ENCODE assay signal across 10 mouse cellular contexts in the genomic region with DNA sequence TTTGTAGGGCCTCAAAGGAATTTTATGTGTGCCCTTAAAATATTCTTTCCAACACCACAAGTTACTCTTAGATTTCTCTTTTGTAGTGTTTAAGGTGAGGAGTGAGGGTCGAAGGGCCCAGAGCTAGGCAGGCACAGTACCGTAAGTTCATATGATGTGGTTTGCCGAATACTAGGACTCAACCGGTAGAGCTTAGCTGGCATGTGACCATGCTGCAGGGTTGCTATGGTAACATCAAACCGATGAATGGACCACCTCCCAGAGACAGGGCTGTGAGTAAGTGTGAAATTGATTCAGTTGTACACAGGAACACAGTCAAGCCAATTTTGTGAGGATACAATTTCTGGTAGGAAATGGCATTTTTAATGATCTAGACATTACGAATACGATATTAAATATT. TPM values are rescaled to one million over a fixed set of nuclear protein-coding genes. Genes with fewer than 3 reads are reported as not detected.
DNase-seq lines count a peak whose midpoint lies in the region; ATAC-seq and TF ChIP-seq lines count a peak whose summit lies in the region.
"Had no signal": no experiment of that assay in that cellular context is flagged by ENCODE, and none has a peak within 500 bp of the region (broad histone marks: within the 10 kb centered on the region; RNA-seq: fewer than 3 reads in every experiment).

No protein-coding gene starts in this region.

- peak; percentile 94 for DNase-seq in brain, embryonic 14.5 days (ENCODE audit: low read depth)
- DNase-seq in embryo, embryonic 11.5 days (ENCODE audit: low read depth, low spot score) = peak; percentile 11
- peak; percentile 89 for DNase-seq in hindbrain, postnatal 0 days (ENCODE audit: low spot score)
- no peak for DNase-seq in yolk sac, embryonic 10.5 days (ENCODE audit: low spot score)
- DNase-seq in lung, postnatal 4 days = no peak
- DNase-seq in urinary bladder, postnatal 25 days (ENCODE audit: low spot score) = no peak
- DNase-seq: adrenal gland, postnatal 36 days; gastrocnemius, adult 2 months; thymus, postnatal 4 days had no signal

- peak overlapping the region; percentile 25 for H3K4me2 ChIP-seq in hindbrain, postnatal 0 days (ENCODE audit: low read depth, low read length)
- H3K4me2 ChIP-seq in midbrain, embryonic 16.5 days (ENCODE audit: low read length) = peak overlapping the region; percentile 42

- TF ChIP-seq POLR2A in brain, embryonic 14.5 days (IDR thresholded peaks at IDR 0.05; ENCODE audit: borderline replicate concordance, extremely low read depth, insufficient read depth, insufficient read length, poor library complexity, severe bottlenecking) = no peak

- H3K4me3 ChIP-seq in hindbrain, postnatal 0 days (ENCODE audit: low read length) = no peak overlapping the region
- H3K4me3 ChIP-seq in midbrain, embryonic 16.5 days (ENCODE audit: low read depth, low read length) = peak overlapping the region; percentile 14; the same call in 1 of the 2 replicates
- H3K4me3 ChIP-seq: gastrocnemius, adult 2 months had no signal

- TF ChIP-seq CTCF in brain, embryonic 14.5 days (IDR thresholded peaks at IDR 0.05; ENCODE audit: borderline replicate concordance, extremely low read depth, insufficient read depth, insufficient read length) = no peak
- TF ChIP-seq CTCF in hindbrain, postnatal 0 days (IDR thresholded peaks at IDR 0.05; ENCODE audit: low read depth) = no peak

- H3K36me3 ChIP-seq in hindbrain, postnatal 0 days (ENCODE audit: insufficient read depth, low read length) = no peaks in the 10 kb centered on the region
- H3K36me3 ChIP-seq in midbrain, embryonic 16.5 days (ENCODE audit: control insufficient read depth, insufficient read depth, low read length) = no peaks in the 10 kb centered on the region

- peak; percentile 85 for ATAC-seq in hindbrain, postnatal 0 days
- peak; percentile 91 for ATAC-seq in midbrain, embryonic 16.5 days

- H3K9me3 ChIP-seq in hindbrain, postnatal 0 days (ENCODE audit: low read length) = no peaks in the 10 kb centered on the region
- no peaks in the 10 kb centered on the region for H3K9me3 ChIP-seq in midbrain, embryonic 16.5 days (replicated peaks; ENCODE audit: control insufficient read depth, low read length, poor library complexity, severe bottlenecking)

- H3K4me1 ChIP-seq in hindbrain, postnatal 0 days (ENCODE audit: insufficient read depth, low read length) = peaks cover 3% of the 10 kb centered on the region; the same call in 1 of the 2 replicates
- H3K4me1 ChIP-seq in midbrain, embryonic 16.5 days (ENCODE audit: control insufficient read depth, insufficient read depth, low read length) = peaks cover 18% of the 10 kb centered on the region

- 20% methylated on average over 7 of the region's 7 CpGs for WGBS in hindbrain, postnatal 0 days
- WGBS in midbrain, embryonic 16.5 days = 21% methylated on average over 7 of the region's 7 CpGs

- no peak overlapping the region for H3K27ac ChIP-seq in hindbrain, postnatal 0 days
- H3K27ac ChIP-seq in midbrain, embryonic 16.5 days (ENCODE audit: low read length) = no peak overlapping the region; the same call in 1 of the 2 replicates
- H3K27ac ChIP-seq: gastrocnemius, adult 2 months had no signal

- no peaks in the 10 kb centered on the region for H3K27me3 ChIP-seq in hindbrain, postnatal 0 days (ENCODE audit: insufficient read depth, low read length)
- no peaks in the 10 kb centered on the region for H3K27me3 ChIP-seq in midbrain, embryonic 16.5 days (ENCODE audit: control insufficient read depth, insufficient read depth, low read depth, low read length)

- H3K9ac ChIP-seq in hindbrain, postnatal 0 days (replicated peaks; ENCODE audit: low read length) = no peak overlapping the region
- no peak overlapping the region for H3K9ac ChIP-seq in midbrain, embryonic 16.5 days (ENCODE audit: low read depth, low read length)

RNA-seq across cellular contexts. Expression of gene Myo16, which starts 44.5 kb away (rescaled TPM):
- 8.5 and 18.8 TPM in 2 replicates for polyA plus RNA-seq in brain, embryonic 14.5 days (2012; rRNA removed)
- 71.2 and 71.8 TPM in 2 replicates for total RNA-seq in hindbrain, postnatal 0 days (2014; rRNA removed)
- polyA plus RNA-seq in hindbrain, postnatal 0 days (2015; fragmentation: Nextera tagmentation; extraction: Ambion mirVana) = 8.1 and 8.7 TPM in 2 replicates
- 7.2 and 7.4 TPM in 2 replicates for polyA plus RNA-seq in midbrain, embryonic 16.5 days (2015; fragmentation: Nextera tagmentation; extraction: Ambion mirVana)
- total RNA-seq: adrenal gland, postnatal 36 days had no signal

Comparison
In these comparisons a context has a peak if more than half of its experiments do, and no peak if none do; other contexts are left out.
1. DNase-seq: peak in brain, embryonic 14.5 days (single experiment), embryo, embryonic 11.5 days (single experiment) and hindbrain, postnatal 0 days (single experiment); none in yolk sac, embryonic 10.5 days (single experiment), lung, postnatal 4 days (0 of 2) and urinary bladder, postnatal 25 days (single experiment).